Mouse (Mus musculus) thymus, postnatal 36 days (tissue): ENCODE measurements around the gene Zfp91.
"Not testable (repeated sequence)": the region's sequence is repeated elsewhere in the genome, so short reads cannot be mapped to it uniquely, and the experiment has no call there.

Experiments used
- DNase-seq, 2 experiments: peaks; one replicate each; pipeline ENCODE4 v3.0.0; 2022; ENCODE audit warnings: mixed read lengths in 2 of 2

Zfp91 gene

DNA sequence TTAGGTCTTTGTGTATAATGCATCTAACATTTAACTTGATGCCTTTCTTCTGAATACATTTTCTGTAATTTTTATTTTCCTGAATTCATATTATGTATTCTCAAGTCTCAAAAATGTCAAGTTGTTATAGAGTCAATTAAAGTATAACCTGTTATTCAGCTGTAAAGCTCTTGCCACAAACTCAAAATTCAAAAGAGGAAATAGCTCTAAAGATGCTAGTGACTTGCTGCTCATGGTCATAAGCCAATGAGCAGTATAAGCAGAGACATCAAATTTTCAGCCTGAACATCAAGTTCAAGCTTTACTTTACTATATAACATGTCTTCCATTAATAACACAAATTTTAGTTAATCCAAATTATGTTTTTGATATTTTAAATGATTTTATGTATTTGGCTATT is 3.6 kb downstream of the Zfp91 start:
- no peak for DNase-seq

DNA sequence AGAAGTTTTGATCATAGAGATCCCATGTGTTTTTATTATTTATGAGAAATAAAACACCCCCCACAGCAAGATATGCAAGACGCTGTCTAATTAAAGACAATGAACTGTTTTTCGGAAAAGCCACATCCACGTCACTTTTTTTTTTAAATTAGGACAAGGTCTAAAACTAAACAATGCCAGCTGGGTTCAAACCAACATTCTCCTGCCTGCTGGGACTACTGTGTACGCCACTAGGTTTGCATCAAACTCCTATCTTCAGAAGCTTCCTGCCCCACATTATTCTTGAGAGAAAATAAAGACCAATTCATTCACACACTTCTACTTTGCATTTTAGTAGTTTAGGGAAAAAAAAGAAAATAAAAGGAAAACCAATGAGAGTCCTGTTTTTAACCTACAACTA is 8.2 kb downstream of the Zfp91 start:
- no peak for DNase-seq

DNA sequence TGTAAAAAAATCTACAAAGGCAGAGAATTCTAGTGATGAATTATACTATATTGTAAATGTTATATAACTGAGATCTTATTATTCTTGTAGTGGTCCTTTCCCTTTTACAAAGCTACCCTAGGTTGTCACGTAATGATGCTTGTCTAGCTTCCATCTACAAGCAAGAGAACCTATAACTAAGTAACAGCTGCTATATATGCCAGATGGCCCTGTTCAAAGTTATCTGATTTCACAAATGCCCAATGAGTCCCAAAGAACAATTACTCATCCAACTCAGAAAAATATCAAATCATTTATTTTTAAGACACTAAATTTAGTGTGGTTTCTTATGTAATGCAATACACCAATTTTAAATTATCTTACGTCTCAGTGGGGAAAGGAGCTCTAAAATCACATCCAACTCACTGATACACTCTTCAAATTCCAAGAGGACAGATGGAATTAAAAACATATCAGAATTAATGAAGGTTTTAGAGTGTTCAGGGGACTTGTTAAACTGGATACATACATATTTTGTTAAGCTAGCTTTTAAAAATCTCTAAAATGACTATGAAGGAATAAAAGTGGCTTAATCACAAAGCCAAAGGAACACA is 9.0 kb downstream of the Zfp91 start:
- DNase-seq, result no peak

DNA sequence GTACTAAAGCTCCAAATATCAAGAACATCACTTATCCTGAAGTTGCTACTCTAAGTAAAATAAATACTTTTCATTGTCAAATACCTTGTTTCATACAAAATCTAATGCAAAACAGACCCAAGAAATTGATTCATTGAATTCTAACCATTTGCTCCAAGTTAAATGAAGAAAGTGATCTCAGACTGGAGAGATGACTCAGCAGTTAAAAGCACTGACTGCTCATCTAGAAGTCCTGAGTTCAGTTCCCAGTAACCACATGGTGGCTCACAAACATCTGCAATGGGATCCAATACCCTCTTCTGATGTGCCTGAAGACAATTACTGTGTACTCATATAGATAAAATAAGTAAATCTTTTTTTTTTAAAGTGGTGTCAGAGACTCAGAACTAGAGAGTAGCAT is 15.5 kb downstream of the Zfp91 start:
- no peak for DNase-seq

DNA sequence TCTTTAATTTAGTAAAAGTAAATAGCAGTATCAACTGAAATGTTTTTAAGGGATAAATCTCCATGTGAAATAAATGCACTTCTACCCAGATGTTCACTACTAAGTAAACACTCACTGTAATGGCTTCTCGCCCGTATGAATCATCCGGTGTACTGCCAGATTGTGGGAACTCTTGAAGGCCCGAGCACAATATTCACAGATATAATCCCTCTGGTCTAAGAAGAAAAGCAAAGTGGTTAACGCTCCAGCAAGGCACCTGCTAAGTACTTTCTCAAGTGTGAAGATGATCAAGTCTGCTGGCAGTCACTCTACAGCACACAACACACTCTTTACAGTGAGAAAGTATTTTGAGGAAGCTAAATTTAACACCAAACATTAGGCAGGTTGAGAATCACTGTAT is 25.0 kb downstream of the Zfp91 start:
- DNase-seq, result no peak

DNA sequence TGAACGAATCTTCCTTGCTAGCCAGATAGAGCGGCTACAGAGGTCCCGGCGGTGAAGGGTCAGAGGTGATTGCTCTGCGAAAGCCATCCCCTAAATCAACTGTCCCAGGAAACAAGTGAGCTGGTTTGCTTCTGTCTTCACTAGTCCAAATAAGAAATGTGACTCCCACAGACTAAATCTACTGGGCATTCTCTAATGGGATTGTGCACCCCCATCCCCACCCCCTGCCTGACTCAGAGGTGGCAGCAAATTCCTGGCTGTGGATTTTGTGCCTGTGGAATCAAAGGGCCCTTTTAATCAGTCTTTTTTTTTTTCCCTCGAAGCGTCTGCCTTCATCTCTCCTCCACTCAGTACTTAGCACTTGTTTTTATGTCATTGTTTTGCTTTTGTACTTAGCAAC is 30.6 kb downstream of the Zfp91 start, which contains the start of gene Cntf:
Gene Cntf (minus strand): TSS at position 325 of the 400 bp plus-strand sequence.
- no peak for DNase-seq

DNA sequence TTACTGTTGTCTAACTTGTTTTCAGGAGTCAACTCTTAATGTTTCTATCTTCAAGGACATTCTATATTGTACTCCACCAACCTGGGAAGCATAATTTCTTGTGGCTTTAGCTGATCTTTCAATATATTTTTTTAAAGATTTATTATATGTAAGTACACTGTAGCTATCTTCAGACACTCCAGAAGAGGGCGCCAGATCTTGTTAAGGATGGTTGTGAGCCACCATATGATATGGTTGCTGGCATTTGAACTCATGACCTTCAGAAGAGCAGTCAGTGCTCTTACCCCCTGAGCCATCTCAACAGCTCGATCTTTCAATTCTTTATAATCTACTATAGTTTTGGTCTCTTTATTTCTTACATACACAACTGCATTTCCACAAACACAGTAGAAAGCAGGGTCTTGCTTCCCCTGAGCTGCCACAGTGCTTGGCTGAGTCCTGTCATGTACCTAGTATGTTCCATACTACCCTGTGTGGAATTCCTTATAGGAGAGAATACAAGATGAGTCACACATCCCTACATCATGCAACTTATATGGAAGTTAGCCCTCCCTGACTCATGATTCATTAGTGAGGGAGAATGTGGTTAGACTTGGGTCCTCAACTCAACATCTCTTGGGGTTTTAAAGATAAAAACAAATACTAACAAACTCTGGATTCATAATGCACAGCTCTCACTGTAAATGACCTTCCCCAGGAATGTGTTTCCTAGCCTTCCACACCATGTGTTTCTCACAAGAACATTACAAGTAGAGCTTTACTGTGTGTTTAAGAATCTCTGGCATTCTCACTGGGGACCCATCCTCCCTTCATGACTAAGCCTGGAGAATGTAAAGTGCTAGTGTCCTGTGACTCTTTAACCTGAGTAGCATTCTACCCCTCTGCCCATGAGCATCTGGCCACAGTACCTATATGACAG is 33.5 kb downstream of the Zfp91 start:
- DNase-seq, result peak; percentile 19 to 30

DNA sequence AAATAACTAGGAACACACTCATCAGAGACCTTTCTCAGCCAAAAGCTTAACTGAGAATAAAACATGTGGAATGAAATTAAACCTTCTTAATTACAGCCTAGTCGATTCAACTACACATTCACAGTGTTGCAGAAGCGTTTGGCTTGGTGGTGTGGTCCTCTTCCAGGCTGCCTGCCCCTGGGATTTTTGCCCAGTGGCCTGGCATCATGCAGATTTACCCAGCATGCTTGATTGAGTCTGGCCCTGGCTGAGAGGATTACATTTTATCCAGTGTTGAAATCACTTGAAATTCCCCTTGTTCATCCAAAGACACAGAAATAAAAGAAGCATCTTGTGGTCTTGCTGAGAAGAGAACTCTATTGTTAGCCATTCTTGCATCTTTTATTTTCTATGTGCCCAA is 36.3 kb downstream of the Zfp91 start:
- DNase-seq, result no peak

DNA sequence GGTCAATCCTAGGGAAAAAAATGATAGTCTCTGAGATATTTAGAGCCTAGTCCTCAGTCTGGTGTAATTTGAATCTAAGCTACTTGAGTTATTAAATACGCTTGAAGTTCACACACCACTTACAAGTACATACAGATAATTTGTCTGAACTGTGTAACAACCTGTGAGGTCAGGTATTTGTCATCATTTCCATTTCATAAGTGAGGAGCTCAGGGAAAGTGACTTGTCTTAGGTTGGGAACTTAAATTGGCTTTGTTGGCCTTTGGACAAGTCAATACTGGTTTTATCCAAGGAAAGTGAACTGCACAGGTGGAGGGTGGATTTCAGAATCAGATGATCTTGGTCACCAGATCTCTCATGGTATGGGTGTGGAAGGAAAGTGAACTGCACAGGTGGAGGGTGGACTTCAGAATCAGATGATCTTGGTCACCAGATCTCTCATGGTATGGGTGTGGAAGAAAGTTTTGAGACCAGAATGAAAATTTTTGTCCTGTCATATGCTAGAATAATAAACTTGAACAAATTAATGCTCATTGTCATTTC is 36.9 kb downstream of the Zfp91 start:
- DNase-seq, result no peak

DNA sequence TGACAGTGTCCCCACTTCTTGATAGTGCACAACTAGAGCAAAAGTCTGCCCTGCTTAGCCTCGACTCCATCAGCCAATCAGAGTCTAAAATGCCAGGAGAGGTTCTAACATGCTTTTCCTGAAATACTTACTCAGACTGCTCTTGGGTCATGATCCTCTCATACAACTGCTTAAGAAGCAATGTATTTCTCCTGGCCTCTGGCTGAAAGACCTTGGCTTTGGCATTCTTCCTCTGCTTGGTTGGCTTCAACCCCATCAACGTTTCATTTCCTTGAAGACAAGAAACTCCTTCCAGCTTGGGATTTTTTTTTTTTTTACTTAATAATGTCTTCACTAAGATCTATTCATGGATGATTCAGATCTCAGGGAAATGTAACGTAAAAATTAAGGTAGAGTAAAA is 39.6 kb downstream of the Zfp91 start:
- DNase-seq, result no peak

DNA sequence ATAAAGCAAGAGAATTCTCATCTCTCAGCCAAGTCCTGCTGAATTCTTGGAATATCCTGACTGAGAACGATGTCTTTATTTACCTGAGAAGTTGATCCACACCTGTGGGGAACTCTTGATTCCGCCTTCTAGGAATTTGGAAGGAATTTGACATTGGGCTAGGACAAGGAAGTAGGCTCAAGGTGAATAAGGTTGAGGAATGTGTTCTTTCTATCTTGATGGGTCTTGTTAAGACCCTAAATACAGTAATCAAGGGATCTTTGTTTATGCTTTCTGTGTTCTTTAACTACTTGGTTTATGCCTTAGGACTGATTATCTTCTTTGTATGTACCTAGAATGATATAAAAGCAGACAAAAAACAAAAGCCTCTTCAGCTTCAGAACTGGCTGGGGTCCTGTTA is 64.0 kb downstream of the Zfp91 start:
- DNase-seq, result no peak

DNA sequence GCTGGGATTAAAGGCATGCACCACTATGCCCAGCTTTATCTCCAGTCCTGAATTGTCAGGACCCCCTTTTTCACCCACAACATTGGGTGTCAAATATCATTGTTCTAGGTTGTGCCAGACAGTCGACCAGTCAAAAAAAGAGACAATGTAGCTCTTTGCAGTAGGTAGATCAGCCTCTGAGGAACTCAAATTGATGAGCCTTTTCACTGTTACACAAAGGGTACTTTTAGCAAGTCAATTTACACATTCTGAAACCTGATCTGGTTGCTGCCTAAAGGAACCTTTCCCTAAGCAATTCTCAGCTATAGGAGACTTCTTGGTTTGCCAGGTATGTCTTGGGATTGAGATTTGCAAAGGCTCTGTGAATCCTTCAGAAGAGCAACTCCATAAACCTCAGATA is 64.9 kb downstream of the Zfp91 start:
- no peak for DNase-seq

DNA sequence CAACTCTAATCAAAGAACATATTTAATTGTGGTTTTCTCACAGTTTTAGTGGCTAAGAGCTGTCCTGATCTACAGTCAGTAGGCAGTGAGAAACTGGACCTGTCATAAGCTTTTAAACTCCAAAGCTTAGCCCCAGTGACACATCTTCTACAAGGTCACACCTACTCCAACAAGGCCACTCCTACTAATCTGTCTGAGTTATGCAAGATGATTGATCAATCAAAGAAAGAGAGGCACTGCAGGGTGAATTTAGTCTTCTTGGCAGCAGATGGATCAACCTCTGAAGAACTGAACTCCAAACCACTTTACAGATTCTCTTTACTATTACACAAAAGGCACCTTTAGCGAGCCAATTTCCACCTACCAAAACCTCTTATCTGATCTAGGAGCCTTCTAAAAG is 70.1 kb downstream of the Zfp91 start:
- no peak for DNase-seq

DNA sequence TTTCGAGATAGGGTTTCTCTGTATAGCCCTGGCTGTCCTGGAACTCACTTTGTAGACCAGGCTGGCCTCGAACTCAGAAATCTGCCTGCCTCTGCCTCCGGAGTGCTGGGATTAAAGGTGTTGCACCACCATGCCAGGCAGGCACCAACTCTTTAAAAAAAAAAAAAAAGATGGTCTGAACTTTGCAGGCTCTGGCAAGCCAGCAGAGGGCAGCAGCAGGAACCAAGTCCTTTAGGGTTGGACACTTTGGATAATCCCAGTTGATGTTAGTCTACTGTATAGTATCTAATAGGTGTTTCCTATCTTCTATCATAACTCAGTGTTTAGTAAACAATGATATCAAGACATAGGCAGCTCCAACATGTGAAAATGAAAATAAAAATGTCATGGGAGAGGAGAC is 73.6 kb downstream of the Zfp91 start:
- DNase-seq, result peak; percentile 19 to 29

DNA sequence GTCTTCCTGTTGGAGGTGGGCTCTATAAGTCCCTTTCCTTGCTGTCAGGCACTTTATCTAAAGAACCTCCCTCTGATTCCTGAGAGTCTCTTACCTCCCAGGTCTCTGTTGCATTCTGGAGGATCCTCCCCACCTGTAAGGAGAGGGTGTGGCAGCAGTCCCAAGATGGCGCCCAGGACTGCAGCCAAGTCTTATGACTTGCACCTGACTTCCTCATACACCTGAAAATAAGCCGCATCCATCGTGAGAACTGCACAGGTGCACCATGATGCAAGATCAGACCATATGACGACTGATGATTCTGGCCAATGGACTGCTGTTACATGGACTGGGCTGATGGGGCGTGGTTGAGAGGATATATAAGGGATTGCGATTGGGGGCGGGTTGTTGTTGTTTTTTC is 74.3 kb downstream of the Zfp91 start:
- not testable (repeated sequence) for DNase-seq

DNA sequence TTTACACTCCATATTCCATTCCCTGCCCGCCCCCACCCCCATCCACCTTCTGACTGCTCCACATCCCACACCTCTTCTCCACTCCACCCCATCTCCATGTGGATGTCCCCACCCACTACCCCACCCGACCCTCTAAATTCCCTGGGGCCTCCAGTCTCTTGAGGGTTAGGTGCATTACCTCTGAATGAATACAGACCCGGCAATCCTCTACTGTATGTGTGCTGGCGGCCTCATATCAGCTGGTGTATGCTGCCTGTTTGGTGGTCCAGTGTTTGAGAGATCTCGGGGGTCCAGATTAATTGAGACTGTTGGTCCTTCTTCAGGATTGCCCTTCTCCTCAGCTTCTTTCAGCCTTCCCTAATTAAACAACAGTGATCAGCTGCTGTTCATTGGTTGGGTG is 75.0 kb downstream of the Zfp91 start:
- DNase-seq, result not testable (repeated sequence)

DNA sequence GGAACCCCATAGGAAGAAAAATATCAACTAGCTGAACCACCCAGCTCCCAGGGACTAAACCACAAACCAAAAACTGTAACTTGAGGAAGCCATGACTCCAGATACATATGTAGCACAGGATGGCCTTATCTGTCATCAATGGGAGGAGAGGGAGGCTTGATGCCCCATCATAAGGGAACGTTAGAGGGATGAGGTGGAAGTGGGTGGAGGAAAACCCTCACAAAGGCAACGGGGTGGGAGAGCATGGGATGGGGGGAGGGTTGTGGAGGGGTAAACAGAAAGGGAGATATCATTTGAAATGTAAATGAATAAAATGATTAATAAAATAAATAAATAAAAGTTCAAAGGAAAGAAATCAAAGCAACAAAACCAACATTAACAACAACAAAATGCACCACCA is 75.5 kb downstream of the Zfp91 start:
- DNase-seq, result no peak

DNA sequence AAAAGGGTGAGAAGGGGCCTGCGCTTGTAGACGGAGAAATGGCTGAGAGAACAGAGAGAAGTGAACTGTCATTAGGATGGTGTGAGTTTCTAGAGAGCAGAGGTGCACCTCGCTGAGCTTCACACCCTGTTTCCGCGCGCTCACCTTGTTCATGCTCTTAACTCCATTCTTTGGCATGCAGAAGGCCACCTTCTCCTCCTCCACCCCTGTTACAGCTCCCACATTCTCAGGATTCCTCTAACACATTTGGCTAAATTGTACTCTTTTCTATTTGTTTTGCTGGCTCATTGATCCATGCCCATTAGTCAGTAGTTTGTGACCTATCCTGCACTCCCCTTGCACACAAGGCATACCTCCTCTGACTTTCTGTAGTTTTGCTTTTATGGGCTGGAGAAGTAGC is 76.7 kb downstream of the Zfp91 start:
- DNase-seq, result no peak
